Mouse (Mus musculus): ENCODE measurements around the gene Plpp3. TPM values are rescaled to one million over a fixed set of nuclear protein-coding genes. Genes with fewer than 3 reads are reported as not detected.

The Plpp3 gene
- polyA plus RNA-seq (2012; ENCODE audit: low replicate concordance): 12.6 and 12.9 TPM in 2 replicates

GRCm38 (mm10) chr4:105157276-105158168 is at the start of gene Plpp3:
Gene Plpp3 (plus strand): TSS chr4:105157347.

GRCm38 (mm10) chr4:105109199-105109989 is 47.8 kb upstream of the Plpp3 start, which contains the start of gene Prkaa2:
Gene Prkaa2 (minus strand): TSS chr4:105109890.

Other genes starting within 250 kb of the Plpp3 start
- 0.22 TPM in 1 of 2 replicates, not detected in the other for gene Fyb2, start 243.9 kb upstream of the Plpp3 start, polyA plus RNA-seq (2012; ENCODE audit: low replicate concordance)
- gene Prkaa2, start 47.5 kb upstream of the Plpp3 start, polyA plus RNA-seq (2012; ENCODE audit: low replicate concordance): 0.02 TPM in 1 of 2 replicates, not detected in the other